Mouse (Mus musculus) liver, adult (tissue): ENCODE results near the gene P2rx7.

ENCODE experiments used
- GATA4 ChIP-seq: IDR thresholded peaks from 2 replicates; pipeline ENCODE4 v1.6.1; 2014; ENCODE audit warnings: mild to moderate bottlenecking, low read length; ENCODE audit not compliant: insufficient replicate concordance

P2rx7 gene

GRCm38 (mm10) chr5:122727096-122727495 is 83.4 kb downstream of the P2rx7 start:
- TF ChIP-seq GATA4, result no peak

GRCm38 (mm10) chr5:122730776-122731175 is 87.1 kb downstream of the P2rx7 start:
- TF ChIP-seq GATA4, result no peak

GRCm38 (mm10) chr5:122731321-122731720 is 87.6 kb downstream of the P2rx7 start:
- no peak for TF ChIP-seq GATA4

- peak; percentile 12; the same call in 1 of the 2 replicates for TF ChIP-seq GATA4
Measured at GRCm38 (mm10) chr5:122731991-122732673, 88.4 kb downstream of the P2rx7 start.

- TF ChIP-seq GATA4, result no peak
Measured at GRCm38 (mm10) chr5:122733881-122734280, 90.2 kb downstream of the P2rx7 start.

- no peak for TF ChIP-seq GATA4
Measured at GRCm38 (mm10) chr5:122735853-122736252, 92.1 kb downstream of the P2rx7 start.

GRCm38 (mm10) chr5:122736761-122737160 is 93.0 kb downstream of the P2rx7 start:
- TF ChIP-seq GATA4, result no peak
